In the genomic region with DNA sequence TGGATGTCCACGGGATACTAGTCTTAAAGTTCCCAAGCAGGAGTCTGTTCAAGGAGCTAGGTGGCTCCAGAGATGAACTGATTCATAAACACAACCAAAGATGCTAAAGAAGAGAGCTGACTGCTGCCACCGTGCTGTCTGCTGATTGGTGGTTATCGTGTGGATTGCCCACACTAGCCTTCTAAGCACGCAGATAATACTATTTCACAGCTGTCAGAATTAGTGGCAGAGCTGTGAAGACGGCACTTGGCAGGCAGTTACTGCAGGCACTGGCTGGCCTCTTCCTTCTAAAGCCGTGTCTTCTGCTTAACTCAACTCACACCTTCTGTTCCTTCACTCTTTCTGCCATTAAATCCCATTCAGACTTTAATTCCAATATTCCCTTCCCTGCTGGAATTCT, we compare ENCODE assay signal across 22 mouse cellular contexts. TPM values are rescaled to one million over a fixed set of nuclear protein-coding genes. Genes with fewer than 3 reads are reported as not detected.
DNase-seq lines count a peak whose midpoint lies in the region; ATAC-seq and TF ChIP-seq lines count a peak whose summit lies in the region.
"Had no signal": no experiment of that assay in that cellular context is flagged by ENCODE, and none has a peak within 500 bp of the region (broad histone marks: within the 10 kb centered on the region; RNA-seq: fewer than 3 reads in every experiment).

No protein-coding gene starts in this region.

- no peak for TF ChIP-seq CTCF in heart, adult 2 months (IDR thresholded peaks at IDR 0.05)
- TF ChIP-seq CTCF in midbrain, postnatal 0 days (IDR thresholded peaks at IDR 0.05): no peak; the same call in 1 of the 2 replicates

- H3K27me3 ChIP-seq in heart, embryonic 10.5 days (ENCODE audit: insufficient read depth, poor library complexity, severe bottlenecking): no peaks in the 10 kb centered on the region
- H3K27me3 ChIP-seq in heart, adult 2 months (ENCODE audit: control insufficient read depth, insufficient read depth, low read length): no peaks in the 10 kb centered on the region
- H3K27me3 ChIP-seq in midbrain, postnatal 0 days (ENCODE audit: insufficient read depth, low read length): no peaks in the 10 kb centered on the region
- H3K27me3 ChIP-seq in midbrain, embryonic 15.5 days (replicated peaks): no peaks in the 10 kb centered on the region
- no peaks in the 10 kb centered on the region for H3K27me3 ChIP-seq in liver, embryonic 15.5 days
- H3K27me3 ChIP-seq in embryonic facial prominence, embryonic 10.5 days (replicated peaks; ENCODE audit: low read depth, poor library complexity, severe bottlenecking): no peaks in the 10 kb centered on the region
- H3K27me3 ChIP-seq: hindbrain, embryonic 15.5 days; intestine, embryonic 15.5 days; limb, embryonic 12.5 days had no signal

- no peak overlapping the region for H3K9ac ChIP-seq in heart, adult 2 months (ENCODE audit: low read depth, low read length)
- no peak overlapping the region for H3K9ac ChIP-seq in midbrain, postnatal 0 days (replicated peaks; ENCODE audit: low read length, poor library complexity, severe bottlenecking)
- no peak overlapping the region for H3K9ac ChIP-seq in midbrain, embryonic 15.5 days
- no peak overlapping the region for H3K9ac ChIP-seq in liver, embryonic 15.5 days
- H3K9ac ChIP-seq: hindbrain, embryonic 15.5 days; intestine, embryonic 15.5 days; limb, embryonic 12.5 days had no signal

- peaks cover 82% of the 10 kb centered on the region for H3K36me3 ChIP-seq in heart, embryonic 10.5 days
- H3K36me3 ChIP-seq in heart, adult 2 months (ENCODE audit: control insufficient read depth, insufficient read depth, low read length): peaks cover 7% of the 10 kb centered on the region
- peaks cover 34% of the 10 kb centered on the region for H3K36me3 ChIP-seq in midbrain, postnatal 0 days (ENCODE audit: insufficient read depth, low read length)
- H3K36me3 ChIP-seq in midbrain, embryonic 15.5 days (replicated peaks): peaks cover 27% of the 10 kb centered on the region
- H3K36me3 ChIP-seq in liver, embryonic 15.5 days (replicated peaks): peaks cover 80% of the 10 kb centered on the region
- peaks cover 83% of the 10 kb centered on the region for H3K36me3 ChIP-seq in embryonic facial prominence, embryonic 10.5 days (replicated peaks)

- TF ChIP-seq EP300 in heart, adult 2 months (IDR thresholded peaks at IDR 0.05; ENCODE audit: insufficient read depth, low read depth, low read length): no peak

- DNase-seq in heart, embryonic 10.5 days (ENCODE audit: low spot score): peak; percentile 64
- no peak for DNase-seq in heart, adult 2 months
- DNase-seq in midbrain, postnatal 0 days (ENCODE audit: low spot score): peak; percentile 52
- DNase-seq in embryonic facial prominence, embryonic 10.5 days (ENCODE audit: low spot score): no peak
- DNase-seq in lung, postnatal 36 days: no peak
- DNase-seq: adrenal gland, postnatal 14 days; cerebellum, adult 9-10 months; gastrocnemius, adult 2 months; heart, postnatal 4 days; kidney, adult 8-10 months; kidney, postnatal 14 days; lung, adult 2 months; lung, postnatal 14 days; right cerebral cortex, adult 18-20 months; right cerebral cortex, postnatal 4 days; thymus, postnatal 14 days had no signal

- H3K4me1 ChIP-seq in heart, embryonic 10.5 days: peaks cover 16% of the 10 kb centered on the region
- peaks cover 7% of the 10 kb centered on the region for H3K4me1 ChIP-seq in heart, adult 2 months (ENCODE audit: control insufficient read depth, insufficient read depth, low read length)
- peaks cover 9% of the 10 kb centered on the region; the same call in 1 of the 2 replicates for H3K4me1 ChIP-seq in midbrain, postnatal 0 days (ENCODE audit: insufficient read depth, low read length)
- H3K4me1 ChIP-seq in midbrain, embryonic 15.5 days: peaks cover 53% of the 10 kb centered on the region
- H3K4me1 ChIP-seq in liver, embryonic 15.5 days (replicated peaks): peaks cover 56% of the 10 kb centered on the region
- peaks cover 31% of the 10 kb centered on the region for H3K4me1 ChIP-seq in embryonic facial prominence, embryonic 10.5 days

- H3K27ac ChIP-seq in heart, embryonic 10.5 days: no peak overlapping the region
- H3K27ac ChIP-seq in heart, adult 2 months: no peak overlapping the region
- no peak overlapping the region for H3K27ac ChIP-seq in midbrain, postnatal 0 days (ENCODE audit: low read depth, low read length)
- H3K27ac ChIP-seq in midbrain, embryonic 15.5 days: no peak overlapping the region
- peak overlapping the region; percentile 64 for H3K27ac ChIP-seq in liver, embryonic 15.5 days (replicated peaks)
- H3K27ac ChIP-seq in embryonic facial prominence, embryonic 10.5 days (replicated peaks): no peak overlapping the region
- H3K27ac ChIP-seq: gastrocnemius, adult 2 months; hindbrain, embryonic 15.5 days; intestine, embryonic 15.5 days; limb, embryonic 12.5 days had no signal

- 0 out of 2 replicates have a peak, but pooled peaks cover 3% of the 10 kb centered on the region for H3K79me2 ChIP-seq in heart, adult 2 months (replicated peaks; ENCODE audit: control insufficient read depth, insufficient read depth, low read length)

- TF ChIP-seq POLR2A in heart, adult 2 months (IDR thresholded peaks at IDR 0.05; ENCODE audit: insufficient read depth, low read depth, low read length): no peak

- no peaks in the 10 kb centered on the region for H3K9me3 ChIP-seq in heart, embryonic 10.5 days
- H3K9me3 ChIP-seq in midbrain, postnatal 0 days (ENCODE audit: low read length): no peaks in the 10 kb centered on the region
- H3K9me3 ChIP-seq in midbrain, embryonic 15.5 days: no peaks in the 10 kb centered on the region
- no peaks in the 10 kb centered on the region for H3K9me3 ChIP-seq in liver, embryonic 15.5 days (replicated peaks)
- H3K9me3 ChIP-seq in embryonic facial prominence, embryonic 10.5 days: 0 out of 2 replicates have a peak, but pooled peaks cover 3% of the 10 kb centered on the region
- H3K9me3 ChIP-seq: hindbrain, embryonic 15.5 days; intestine, embryonic 15.5 days had no signal

- H3K4me2 ChIP-seq in midbrain, postnatal 0 days (ENCODE audit: low read depth, low read length, poor library complexity, severe bottlenecking): no peak overlapping the region
- H3K4me2 ChIP-seq in midbrain, embryonic 15.5 days: no peak overlapping the region
- H3K4me2 ChIP-seq in liver, embryonic 15.5 days: no peak overlapping the region
- H3K4me2 ChIP-seq: hindbrain, embryonic 15.5 days; intestine, embryonic 15.5 days; limb, embryonic 12.5 days had no signal

- H3K4me3 ChIP-seq in heart, embryonic 10.5 days: no peak overlapping the region
- H3K4me3 ChIP-seq in heart, adult 2 months: no peak overlapping the region
- no peak overlapping the region for H3K4me3 ChIP-seq in midbrain, postnatal 0 days (ENCODE audit: low read depth, low read length)
- no peak overlapping the region for H3K4me3 ChIP-seq in midbrain, embryonic 15.5 days
- H3K4me3 ChIP-seq in liver, embryonic 15.5 days (replicated peaks): no peak overlapping the region
- no peak overlapping the region for H3K4me3 ChIP-seq in embryonic facial prominence, embryonic 10.5 days
- H3K4me3 ChIP-seq: gastrocnemius, adult 2 months; hindbrain, embryonic 15.5 days; intestine, embryonic 15.5 days; limb, embryonic 12.5 days had no signal

- intact Hi-C loops in heart, adult 2 months (cut with DNase I): no loop called here

- no peak for ATAC-seq in midbrain, postnatal 0 days (ENCODE audit: low FRiP score)
- ATAC-seq in midbrain, embryonic 15.5 days (replicated peaks): no peak
- ATAC-seq in liver, embryonic 15.5 days (ENCODE audit: insufficient read depth): no peak
- ATAC-seq: intestine, embryonic 15.5 days; midbrain, embryonic 16.5 days had no signal

- WGBS in heart, embryonic 10.5 days: 86% methylated on average over 6 of the region's 6 CpGs
- WGBS in heart, adult 2 months: 73% methylated on average over 6 of the region's 6 CpGs
- WGBS in midbrain, postnatal 0 days: 34% methylated on average over 6 of the region's 6 CpGs
- WGBS in midbrain, embryonic 15.5 days: 54% methylated on average over 6 of the region's 6 CpGs
- 72% methylated on average over 6 of the region's 6 CpGs for WGBS in liver, embryonic 15.5 days (ENCODE audit: insufficient replicate concordance)
- 91% methylated on average over 6 of the region's 6 CpGs for WGBS in embryonic facial prominence, embryonic 10.5 days

RNA-seq across cellular contexts. Expression of gene Nfyb, which starts 5.6 kb away (rescaled TPM):
- polyA plus RNA-seq in heart, embryonic 10.5 days (2016; fragmentation: Nextera tagmentation; extraction: Ambion mirVana): 26.8 and 37.2 TPM in 2 replicates
- 10 to 100 TPM; 13.9 to 14.1 TPM for total RNA-seq in heart, adult 2 months (2021)
- 7.5 and 11.9 TPM in 2 replicates for polyA plus RNA-seq in heart, adult 2 months (2012; rRNA removed)
- total RNA-seq in midbrain, postnatal 0 days (2014; rRNA removed): 40.8 and 44.0 TPM in 2 replicates
- polyA plus RNA-seq in midbrain, postnatal 0 days (2015; fragmentation: Nextera tagmentation; extraction: Ambion mirVana): 24.1 and 26.5 TPM in 2 replicates
- polyA plus RNA-seq in midbrain, embryonic 15.5 days (2015; fragmentation: Nextera tagmentation; extraction: Ambion mirVana): 46.4 and 47.1 TPM in 2 replicates
- polyA plus RNA-seq in liver, embryonic 15.5 days (2015; fragmentation: Nextera tagmentation; extraction: Ambion mirVana): 33.1 and 33.2 TPM in 2 replicates
- polyA plus RNA-seq in embryonic facial prominence, embryonic 10.5 days (2016; fragmentation: Nextera tagmentation; extraction: Ambion mirVana): 54.6 and 56.3 TPM in 2 replicates

Comparison
In these comparisons a context has a peak if more than half of its experiments do, and no peak if none do; other contexts are left out.
1. DNase-seq: peak in heart, embryonic 10.5 days (single experiment) and midbrain, postnatal 0 days (single experiment); none in heart, adult 2 months (0 of 2), embryonic facial prominence, embryonic 10.5 days (single experiment) and lung, postnatal 36 days (single experiment).